Mouse (Mus musculus) neutrophil, adult 59 days (primary cell): ENCODE measurements around the gene Magix. TPM values are rescaled to one million over a fixed set of nuclear protein-coding genes. Genes with fewer than 3 reads are reported as not detected.

Source experiments
- total RNA-seq, 2 experiments: library from RNA; stranded (reverse); gene quantifications; 1 replicate in 1 of 2; 2 replicates in 1 of 2; pipeline ENCODE4 v1.2.4; 2023

Magix gene
- under 1 TPM; 0.27 to 0.35 TPM for total RNA-seq

GRCm38 (mm10) chrX:7680864-7681263 lies at the start of gene Magix:
Gene Magix, minus strand, starts transcription at chrX:7681251.

GRCm38 (mm10) chrX:7728215-7728921 lies 47.3 kb upstream of the Magix start, which contains the start of gene Praf2:
Gene Praf2, plus strand, starts transcription at chrX:7728439.

GRCm38 (mm10) chrX:7721514-7722281 lies 40.6 kb upstream of the Magix start, which contains the start of gene Gm45208:
Gene Gm45208, plus strand, starts transcription at chrX:7722245.

GRCm38 (mm10) chrX:7714135-7714899 lies 33.3 kb upstream of the Magix start, which contains the start of gene Wdr45:
Gene Wdr45, plus strand, starts transcription at chrX:7714333.

GRCm38 (mm10) chrX:7696954-7697381 lies 15.9 kb upstream of the Magix start, which contains the start of gene Gpkow:
Gene Gpkow, plus strand, starts transcription at chrX:7697131.

GRCm38 (mm10) chrX:7670921-7671623 lies 10.0 kb downstream of the Magix start, which contains the start of gene Plp2:
Gene Plp2, minus strand, starts transcription at chrX:7671390.

GRCm38 (mm10) chrX:7657221-7657639 lies 23.8 kb downstream of the Magix start, which contains the start of gene Prickle3:
Gene Prickle3, plus strand, starts transcription at chrX:7657260.

GRCm38 (mm10) chrX:7638401-7639091 lies 42.5 kb downstream of the Magix start, which contains the start of gene Syp:
Gene Syp, plus strand, starts transcription at chrX:7638471.

Other genes with a start within 250 kb of the Magix start
- gene Foxp3, start 107.6 kb downstream of the Magix start, total RNA-seq, result under 1 TPM in 1 of 2 experiments, not detected in 1; 0.58 TPM
- gene Ppp1r3f, start 107.0 kb downstream of the Magix start, total RNA-seq, result 1 to 10 TPM; 1.3 to 1.6 TPM
- 10 to 100 TPM; 17.3 to 20.8 TPM for gene Ccdc22, start 75.7 kb downstream of the Magix start, total RNA-seq
- gene Cacna1f, start 74.2 kb downstream of the Magix start, total RNA-seq, result under 1 TPM; 0.24 to 0.49 TPM
- gene Syp, start 42.8 kb downstream of the Magix start, total RNA-seq, result 1 to 10 TPM; 1.3 to 2.0 TPM
- 10 to 100 TPM; 39.8 to 50.1 TPM for gene Prickle3, start 24.0 kb downstream of the Magix start, total RNA-seq
- 100 to 1,000 TPM; 469 to 499 TPM for gene Plp2, start 9.9 kb downstream of the Magix start, total RNA-seq
- gene Gpkow, start 15.9 kb upstream of the Magix start, total RNA-seq, result 10 to 100 TPM; 30.3 to 38.9 TPM
- 10 to 100 TPM; 46.7 to 57.0 TPM for gene Wdr45, start 33.1 kb upstream of the Magix start, total RNA-seq
- not detected for gene Gm45208, start 41.0 kb upstream of the Magix start, total RNA-seq
- 1 to 10 TPM; 3.8 to 5.6 TPM for gene Praf2, start 47.2 kb upstream of the Magix start, total RNA-seq
- under 1 TPM in 1 of 2 experiments, not detected in 1; 0.18 TPM for gene Ccdc120, start 69.7 kb upstream of the Magix start, total RNA-seq
- gene Tfe3, start 81.3 kb upstream of the Magix start, total RNA-seq, result 10 to 100 TPM; 63.8 to 76.2 TPM
- gene Gripap1, start 108.5 kb upstream of the Magix start, total RNA-seq, result 100 to 1,000 TPM; 135 to 144 TPM
- 1 to 10 TPM; 1.3 to 5.8 TPM for gene Kcnd1, start 141.0 kb upstream of the Magix start, total RNA-seq
- 100 to 1,000 TPM; 115 to 130 TPM for gene Otud5, start 160.1 kb upstream of the Magix start, total RNA-seq
- 1 to 10 TPM; 4.4 to 5.6 TPM for gene Pim2, start 197.0 kb upstream of the Magix start, total RNA-seq
- 10 to 100 TPM; 15.6 to 23.7 TPM for gene Slc35a2, start 202.8 kb upstream of the Magix start, total RNA-seq
- gene Pqbp1, start 218.0 kb upstream of the Magix start, total RNA-seq, result 10 to 100 TPM; 37.7 to 43.9 TPM
- gene Timm17b, start 218.1 kb upstream of the Magix start, total RNA-seq, result 10 to 100 TPM; 48.6 to 57.2 TPM
- not detected for gene Gm10491, start 226.6 kb upstream of the Magix start, total RNA-seq
- not detected for gene Gm10490, start 228.3 kb upstream of the Magix start, total RNA-seq
- not detected for gene Pcsk1n, start 238.6 kb upstream of the Magix start, total RNA-seq
- gene Eras, start 247.4 kb upstream of the Magix start, total RNA-seq, result not detected